Mouse (Mus musculus): ENCODE results near the gene Hacd3.

Hacd3 gene

GRCm38 (mm10) chr9:64951161-64951657 lies 70.3 kb downstream of the Hacd3 start, which contains the start of gene Slc24a1:
TSS of gene Slc24a1 (minus strand) at chr9:64951607.
- no peak for DNase-seq (ENCODE audit: low spot score)

DNA sequence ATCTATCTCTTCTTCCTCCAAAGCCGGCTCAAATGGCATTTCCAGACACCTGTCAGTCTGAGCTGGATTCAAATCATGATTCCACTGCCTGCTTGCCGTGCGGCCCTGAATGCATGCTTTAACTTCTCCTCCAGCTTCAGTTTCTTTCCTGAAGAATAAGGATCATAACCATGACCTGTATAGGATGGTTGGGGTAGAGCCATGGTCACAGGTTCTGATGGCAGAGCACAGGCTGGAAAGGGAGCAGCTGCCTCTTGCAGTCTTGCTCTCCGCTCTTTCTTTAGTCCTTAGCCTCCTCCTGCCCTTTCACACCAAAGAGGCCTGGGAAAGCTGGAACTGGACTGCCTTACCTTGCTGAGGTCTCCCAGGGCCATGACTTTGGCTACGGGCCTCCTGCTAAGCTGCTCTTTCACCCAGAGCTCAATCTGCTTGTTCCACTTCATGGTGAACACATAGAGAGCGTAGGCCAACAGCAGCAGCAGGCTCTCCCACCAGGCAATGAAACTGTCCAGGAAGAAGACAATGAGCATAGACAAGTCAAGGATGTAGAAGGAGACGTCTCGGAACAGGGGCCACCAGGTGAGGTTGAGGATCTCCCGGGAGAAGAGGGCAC lies 73.9 kb downstream of the Hacd3 start:
- DNase-seq (ENCODE audit: low spot score): no peak

DNA sequence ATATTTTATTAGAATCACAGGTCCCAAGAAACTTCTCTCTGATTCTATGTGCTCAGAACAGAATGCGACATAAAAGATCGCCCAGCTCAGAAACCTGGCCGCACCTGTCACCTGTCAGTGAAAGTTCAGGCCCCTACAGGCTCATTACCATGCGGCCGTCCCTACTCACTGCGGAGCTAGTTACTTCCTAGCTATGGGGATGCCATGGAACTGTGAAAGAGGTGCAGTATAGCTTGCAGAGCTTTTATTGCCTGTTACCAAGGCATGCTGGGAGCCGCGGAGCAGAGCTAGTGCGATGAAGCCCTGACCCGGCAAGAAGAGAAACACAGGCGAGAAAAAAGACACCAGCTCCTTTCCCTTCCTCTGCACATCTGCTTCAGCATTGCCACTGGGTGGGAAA lies 77.5 kb downstream of the Hacd3 start:
- no peak for DNase-seq (ENCODE audit: low spot score)

- DNase-seq (ENCODE audit: low spot score): no peak
Observed at GRCm38 (mm10) chr9:64941650-64942049, 79.8 kb downstream of the Hacd3 start.

GRCm38 (mm10) chr9:64940731-64941346 lies 80.7 kb downstream of the Hacd3 start:
- no peak for DNase-seq (ENCODE audit: low spot score)

- no peak for DNase-seq (ENCODE audit: low spot score)
Observed at GRCm38 (mm10) chr9:64939790-64940189, 81.7 kb downstream of the Hacd3 start.

- DNase-seq (ENCODE audit: low spot score): no peak
Observed at GRCm38 (mm10) chr9:64939281-64939680, 82.2 kb downstream of the Hacd3 start.

- no peak for DNase-seq (ENCODE audit: low spot score)
Observed at GRCm38 (mm10) chr9:64938535-64938934, 83.0 kb downstream of the Hacd3 start.

DNA sequence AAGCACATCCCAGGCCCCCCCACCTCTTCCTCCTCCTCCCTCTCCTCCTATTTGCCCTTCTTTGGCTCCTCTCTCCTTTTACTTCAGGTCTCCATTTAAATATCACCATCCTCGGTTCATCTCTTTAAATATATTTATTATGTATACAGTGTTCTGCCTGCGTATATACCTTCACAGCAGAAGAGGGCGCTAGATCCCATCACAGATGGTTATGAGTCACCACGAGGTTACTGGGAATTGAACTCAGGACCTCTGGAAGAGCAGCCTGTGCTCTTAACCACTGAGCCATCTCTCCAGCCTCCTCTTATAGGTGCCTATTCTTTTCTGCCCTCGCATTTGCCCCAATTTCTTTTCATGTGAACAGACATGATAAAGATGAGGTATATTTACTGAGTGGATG lies 84.0 kb downstream of the Hacd3 start:
- no peak for DNase-seq (ENCODE audit: low spot score)
